Mouse (Mus musculus) heart, adult 2 months (tissue): Measurements from ENCODE around the gene Cyp4f39.

Experiments
- CTCF ChIP-seq: fragments of 200-600 bp; IDR thresholded peaks from 2 replicates; pipeline ENCODE4 v1.8.1; 2022; ENCODE audit warnings: antibody characterized with exemption, mild to moderate bottlenecking, moderate library complexity
- EP300 ChIP-seq: fragments of 200-500 bp; IDR thresholded peaks from 2 replicates; pipeline ENCODE4 v1.6.1; 2011; ENCODE audit warnings: low read depth, low read length, control low read depth; ENCODE audit not compliant: insufficient read depth

- no peak for TF ChIP-seq EP300
- TF ChIP-seq CTCF, result no peak
Measured at GRCm38 (mm10) chr17:32492349-32492980, 39.9 kb downstream of the Cyp4f39 start.
